Mouse (Mus musculus) heart, adult 2 months (tissue): ENCODE measurements at regions not wholly inside any gene's neighbourhood (a gene's known extent, or its start where the extent isn't known, plus 50 kb on each side); places are given as distances from the start of the nearest gene placed in this dataset.

Source experiments
- CTCF ChIP-seq: fragments of 200-600 bp; IDR thresholded peaks from 2 replicates; pipeline ENCODE4 v1.8.1; 2022; ENCODE audit warnings: antibody characterized with exemption, mild to moderate bottlenecking, moderate library complexity
- EP300 ChIP-seq: fragments of 200-500 bp; IDR thresholded peaks from 2 replicates; pipeline ENCODE4 v1.6.1; 2011; ENCODE audit warnings: low read depth, low read length, control low read depth; ENCODE audit not compliant: insufficient read depth

GRCm38 (mm10) chr12:8398852-8399251 is 85.6 kb downstream of the Hs1bp3 start:
- TF ChIP-seq CTCF (no peak), EP300 (no peak)
